Mouse (Mus musculus) neural tube, embryonic 12.5 days (tissue): ENCODE measurements around the gene Wdr48. TPM values are rescaled to one million over a fixed set of nuclear protein-coding genes. Genes with fewer than 3 reads are reported as not detected.
A peak's percentile ranks its signal among the peaks of the same experiment; 100 is the strongest.

Experiments used
- ATAC-seq: fragments of 200-750 bp; cut with Nextera tagmentation; 2 replicates; pipeline ENCODE4 v1.8.0; 2017; ENCODE audit warnings: low read depth, mild to moderate bottlenecking, moderate TSS enrichment, moderate library complexity; ENCODE audit not compliant: low FRiP score
- H3K27ac ChIP-seq: fragments of 300-500 bp; sonication (generic); 2 replicates; pipeline ENCODE4 v1.5.1; 2016
- H3K27me3 ChIP-seq: fragments of 300-500 bp; sonication (generic); replicated peaks from 2 replicates; pipeline ENCODE4 v1.6.1; 2016; ENCODE audit warnings: mild to moderate bottlenecking
- H3K36me3 ChIP-seq: fragments of 300-500 bp; sonication (generic); 2 replicates; pipeline ENCODE4 v1.6.1; 2016; ENCODE audit warnings: mild to moderate bottlenecking
- H3K4me1 ChIP-seq: fragments of 300-500 bp; sonication (generic); 2 replicates; pipeline ENCODE4 v1.6.1; 2016
- H3K4me2 ChIP-seq: fragments of 300-500 bp; sonication (generic); replicated peaks from 2 replicates; pipeline ENCODE4 v1.6.1; 2016; ENCODE audit warnings: mild to moderate bottlenecking
- H3K4me3 ChIP-seq: fragments of 300-500 bp; sonication (generic); 2 replicates; pipeline ENCODE4 v1.5.1; 2016
- H3K9ac ChIP-seq: fragments of 300-500 bp; sonication (generic); 2 replicates; pipeline ENCODE4 v1.6.1; 2016; ENCODE audit warnings: mild to moderate bottlenecking
- H3K9me3 ChIP-seq: fragments of 300-500 bp; sonication (generic); 2 replicates; pipeline ENCODE4 v1.6.1; 2016; ENCODE audit warnings: mild to moderate bottlenecking
- WGBS: fragments of 180-500 bp; shearing (Covaris S2); methylation state at CpG from one replicate; pipeline ENCODE4 v1.1.7; 2016; 5-methylcytosine and 5-hydroxymethylcytosine counted together
- polyA plus RNA-seq: library from polyadenylated mRNA; unstranded; fragments of >200 nt; fragmentation: Nextera tagmentation; extraction: Ambion mirVana; gene quantifications from 2 replicates; pipeline ENCODE4 v1.2.1, GENCODE M21; 2016

The Wdr48 gene
- polyA plus RNA-seq, 1 experiment from 2014 or later = 67.7 TPM

GRCm38 (mm10) chr9:119958835-119959234 is 64.2 kb downstream of the Wdr48 start:
- H3K27me3 ChIP-seq = 0 out of 2 replicates have a peak, but pooled peaks cover 3% of the 10 kb centered on the region
- H3K9me3 ChIP-seq = no peaks in the 10 kb centered on the region
- H3K4me1 ChIP-seq = peaks cover 8% of the 10 kb centered on the region; the same call in 1 of the 2 replicates
- WGBS = 85% methylated on average over 9 of the region's 9 CpGs
- H3K4me3 ChIP-seq = no peak overlapping the region
- H3K27ac ChIP-seq = no peak overlapping the region
- no peak overlapping the region for H3K4me2 ChIP-seq
- H3K36me3 ChIP-seq = no peaks in the 10 kb centered on the region
- no peak overlapping the region for H3K9ac ChIP-seq
- ATAC-seq = no peak

GRCm38 (mm10) chr9:119962216-119962615 is 67.5 kb downstream of the Wdr48 start:
- H3K27me3 ChIP-seq = 0 out of 2 replicates have a peak, but pooled peaks cover 3% of the 10 kb centered on the region

GRCm38 (mm10) chr9:119962987-119963667 is 68.4 kb downstream of the Wdr48 start:
- H3K4me2 ChIP-seq = peak overlapping the region; percentile 36
- H3K27ac ChIP-seq = no peak overlapping the region
- 0 out of 2 replicates have a peak, but pooled peaks cover 3% of the 10 kb centered on the region for H3K27me3 ChIP-seq
- H3K4me3 ChIP-seq = no peak overlapping the region
- H3K4me1 ChIP-seq = peaks cover 8% of the 10 kb centered on the region; the same call in 1 of the 2 replicates
- WGBS = 13% methylated on average over 21 of the region's 21 CpGs
- no peaks in the 10 kb centered on the region for H3K9me3 ChIP-seq
- ATAC-seq = 0 out of 2 replicates have a peak, but pooled peaks have one; percentile 13
- H3K9ac ChIP-seq = no peak overlapping the region
- no peaks in the 10 kb centered on the region for H3K36me3 ChIP-seq

More at GRCm38 (mm10) chr9:119962216-119962615, 67.5 kb downstream of the Wdr48 start:
- no peak overlapping the region for H3K9ac ChIP-seq
- 80% methylated on average over 4 of the region's 4 CpGs for WGBS
- H3K4me2 ChIP-seq = no peak overlapping the region
- H3K9me3 ChIP-seq = no peaks in the 10 kb centered on the region
- no peaks in the 10 kb centered on the region for H3K36me3 ChIP-seq
- H3K4me3 ChIP-seq = no peak overlapping the region
- H3K4me1 ChIP-seq = peaks cover 8% of the 10 kb centered on the region; the same call in 1 of the 2 replicates
- no peak overlapping the region for H3K27ac ChIP-seq
- ATAC-seq = no peak

- 87% methylated on average over 3 of the region's 3 CpGs for WGBS
- H3K36me3 ChIP-seq = no peaks in the 10 kb centered on the region
Measured at GRCm38 (mm10) chr9:119964206-119964605, 69.5 kb downstream of the Wdr48 start.

GRCm38 (mm10) chr9:119965186-119965585 is 70.5 kb downstream of the Wdr48 start:
- Histone ChIP-seq H3K9me3 (no peaks in the 10 kb centered on the region), H3K4me1 (peaks cover 8% of the 10 kb centered on the region; the same call in 1 of the 2 replicates), H3K27ac (no peak overlapping the region), H3K27me3 (0 out of 2 replicates have a peak, but pooled peaks cover 3% of the 10 kb centered on the region), H3K4me3 (no peak overlapping the region), H3K4me2 (no peak overlapping the region), H3K9ac (no peak overlapping the region), H3K36me3 (no peaks in the 10 kb centered on the region)
- 79% methylated on average over 3 of the region's 3 CpGs for WGBS
- no peak for ATAC-seq

More at GRCm38 (mm10) chr9:119964206-119964605, 69.5 kb downstream of the Wdr48 start:
- no peak overlapping the region for H3K9ac ChIP-seq
- H3K4me3 ChIP-seq = no peak overlapping the region
- H3K27me3 ChIP-seq = 0 out of 2 replicates have a peak, but pooled peaks cover 3% of the 10 kb centered on the region
- H3K9me3 ChIP-seq = no peaks in the 10 kb centered on the region
- ATAC-seq = no peak
- H3K4me1 ChIP-seq = peaks cover 8% of the 10 kb centered on the region; the same call in 1 of the 2 replicates
- no peak overlapping the region for H3K27ac ChIP-seq
- no peak overlapping the region for H3K4me2 ChIP-seq

- H3K27me3 ChIP-seq = 0 out of 2 replicates have a peak, but pooled peaks cover 3% of the 10 kb centered on the region
- H3K9ac ChIP-seq = no peak overlapping the region
- no peak overlapping the region for H3K4me2 ChIP-seq
- H3K9me3 ChIP-seq = no peaks in the 10 kb centered on the region
- no peak overlapping the region for H3K27ac ChIP-seq
- H3K4me3 ChIP-seq = no peak overlapping the region
- ATAC-seq = no peak
- peaks cover 16% of the 10 kb centered on the region; the same call in 1 of the 2 replicates for H3K4me1 ChIP-seq
- H3K36me3 ChIP-seq = no peaks in the 10 kb centered on the region
- WGBS = 89% methylated on average over 26 of the region's 26 CpGs
Measured at GRCm38 (mm10) chr9:119966221-119966910, 71.7 kb downstream of the Wdr48 start.

- Histone ChIP-seq H3K4me3 (no peak overlapping the region), H3K4me2 (no peak overlapping the region), H3K9me3 (no peaks in the 10 kb centered on the region), H3K27ac (no peak overlapping the region), H3K9ac (no peak overlapping the region), H3K36me3 (no peaks in the 10 kb centered on the region), H3K4me1 (peaks cover 9% of the 10 kb centered on the region; the same call in 1 of the 2 replicates), H3K27me3 (no peaks in the 10 kb centered on the region)
- WGBS = 90% methylated on average over 7 of the region's 7 CpGs
- no peak for ATAC-seq
Measured at GRCm38 (mm10) chr9:119969811-119970210, 75.1 kb downstream of the Wdr48 start.

- Histone ChIP-seq H3K4me2 (no peak overlapping the region), H3K27me3 (no peaks in the 10 kb centered on the region), H3K27ac (no peak overlapping the region)
Measured at GRCm38 (mm10) chr9:119970221-119970620, 75.5 kb downstream of the Wdr48 start.

GRCm38 (mm10) chr9:119970763-119971656 is 76.3 kb downstream of the Wdr48 start:
- H3K4me3 ChIP-seq = no peak overlapping the region
- ATAC-seq = 0 out of 2 replicates have a peak, but pooled peaks have one; percentile 33
- 85% methylated on average over 7 of the region's 7 CpGs for WGBS
- H3K4me1 ChIP-seq = peaks cover 9% of the 10 kb centered on the region; the same call in 1 of the 2 replicates
- H3K9ac ChIP-seq = no peak overlapping the region
- no peak overlapping the region for H3K4me2 ChIP-seq
- H3K27ac ChIP-seq = no peak overlapping the region
- no peaks in the 10 kb centered on the region for H3K9me3 ChIP-seq
- no peaks in the 10 kb centered on the region for H3K27me3 ChIP-seq
- no peaks in the 10 kb centered on the region for H3K36me3 ChIP-seq

More at GRCm38 (mm10) chr9:119970221-119970620, 75.5 kb downstream of the Wdr48 start:
- ATAC-seq = no peak
- no peaks in the 10 kb centered on the region for H3K36me3 ChIP-seq
- H3K4me1 ChIP-seq = peaks cover 9% of the 10 kb centered on the region; the same call in 1 of the 2 replicates
- 40% methylated on average over 6 of the region's 6 CpGs for WGBS
- no peak overlapping the region for H3K4me3 ChIP-seq
- H3K9ac ChIP-seq = no peak overlapping the region
- H3K9me3 ChIP-seq = no peaks in the 10 kb centered on the region

GRCm38 (mm10) chr9:119972166-119972565 is 77.5 kb downstream of the Wdr48 start:
- no peaks in the 10 kb centered on the region for H3K9me3 ChIP-seq
- ATAC-seq = no peak
- no peaks in the 10 kb centered on the region for H3K27me3 ChIP-seq
- WGBS = 96% methylated on average over 10 of the region's 10 CpGs
- H3K4me1 ChIP-seq = peaks cover 10% of the 10 kb centered on the region; the same call in 1 of the 2 replicates
- H3K4me3 ChIP-seq = no peak overlapping the region
- no peaks in the 10 kb centered on the region for H3K36me3 ChIP-seq
- no peak overlapping the region for H3K27ac ChIP-seq
- no peak overlapping the region for H3K4me2 ChIP-seq
- H3K9ac ChIP-seq = no peak overlapping the region

GRCm38 (mm10) chr9:119972582-119972981 is 77.9 kb downstream of the Wdr48 start:
- Histone ChIP-seq H3K9ac (no peak overlapping the region), H3K4me3 (no peak overlapping the region), H3K27ac (no peak overlapping the region), H3K27me3 (no peaks in the 10 kb centered on the region), H3K4me2 (no peak overlapping the region), H3K36me3 (no peaks in the 10 kb centered on the region), H3K4me1 (peaks cover 14% of the 10 kb centered on the region; the same call in 1 of the 2 replicates), H3K9me3 (no peaks in the 10 kb centered on the region)
- 93% methylated on average over 12 of the region's 12 CpGs for WGBS
- no peak for ATAC-seq
